Comparison of ENCODE assay signal across 8 mouse cellular contexts in genomic region chr10:80189999-80190398, GRCm38 (mm10). TPM values are rescaled to one million over a fixed set of nuclear protein-coding genes. Genes with fewer than 3 reads are reported as not detected.
DNase-seq lines count a peak whose midpoint lies in the region; ATAC-seq and TF ChIP-seq lines count a peak whose summit lies in the region.

No protein-coding gene starts in this region.

- peak overlapping the region; percentile 55 for H3K9ac ChIP-seq in kidney, embryonic 16.5 days (replicated peaks; ENCODE audit: low read length)
- peak overlapping the region; percentile 65 for H3K9ac ChIP-seq in embryonic facial prominence, embryonic 14.5 days (ENCODE audit: low read depth, low read length)
- peak overlapping the region; percentile 66 for H3K9ac ChIP-seq in limb, embryonic 11.5 days (ENCODE audit: low read length)

- H3K27me3 ChIP-seq in kidney, embryonic 16.5 days (ENCODE audit: insufficient read depth, low read length) = peaks cover 35% of the 10 kb centered on the region
- peaks cover 35% of the 10 kb centered on the region for H3K27me3 ChIP-seq in embryonic facial prominence, embryonic 14.5 days (replicated peaks; ENCODE audit: control insufficient read depth, insufficient read depth, low read length)
- peaks cover 26% of the 10 kb centered on the region for H3K27me3 ChIP-seq in limb, embryonic 11.5 days (ENCODE audit: control insufficient read depth, insufficient read depth, low read length)

- WGBS in kidney, embryonic 16.5 days = 7% methylated on average over 21 of the region's 21 CpGs
- WGBS in embryonic facial prominence, embryonic 14.5 days = 18% methylated on average over 21 of the region's 21 CpGs
- WGBS in limb, embryonic 11.5 days = 4% methylated on average over 21 of the region's 21 CpGs
- 36% methylated on average over 21 of the region's 21 CpGs for WGBS in olfactory bulb, adult 2 months

- no peak for TF ChIP-seq CTCF in olfactory bulb, adult 2 months (IDR thresholded peaks at IDR 0.05; ENCODE audit: insufficient read depth, low read depth, low read length)

- peak overlapping the region; percentile 50 for H3K4me3 ChIP-seq in kidney, embryonic 16.5 days (ENCODE audit: low read length)
- peak overlapping the region; percentile 47 for H3K4me3 ChIP-seq in embryonic facial prominence, embryonic 14.5 days (ENCODE audit: low read depth, low read length)
- peak overlapping the region; percentile 36 for H3K4me3 ChIP-seq in limb, embryonic 11.5 days (ENCODE audit: low read depth, low read length)
- peak overlapping the region; percentile 47 for H3K4me3 ChIP-seq in olfactory bulb, adult 2 months (ENCODE audit: insufficient read depth, low read depth, low read length)

- H3K4me2 ChIP-seq in kidney, embryonic 16.5 days (replicated peaks; ENCODE audit: low read depth, low read length) = peak overlapping the region; percentile 74
- peak overlapping the region; percentile 78 for H3K4me2 ChIP-seq in embryonic facial prominence, embryonic 14.5 days (ENCODE audit: low read depth, low read length)
- H3K4me2 ChIP-seq in limb, embryonic 11.5 days (ENCODE audit: low read depth, severe bottlenecking) = peak overlapping the region; percentile 70

- no peak overlapping the region for H3K27ac ChIP-seq in kidney, embryonic 16.5 days (ENCODE audit: low read length)
- H3K27ac ChIP-seq in embryonic facial prominence, embryonic 14.5 days (replicated peaks; ENCODE audit: low read depth, low read length) = no peak overlapping the region
- no peak overlapping the region for H3K27ac ChIP-seq in limb, embryonic 11.5 days (replicated peaks; ENCODE audit: low read depth, low read length)
- H3K27ac ChIP-seq in olfactory bulb, adult 2 months (ENCODE audit: insufficient read depth, low read depth, low read length) = peak overlapping the region; percentile 4; the same call in 1 of the 2 replicates

- ATAC-seq in kidney, embryonic 16.5 days (ENCODE audit: low FRiP score, low TSS enrichment) = no peak
- ATAC-seq in embryonic facial prominence, embryonic 14.5 days (ENCODE audit: low read depth) = no peak
- no peak for ATAC-seq in limb, embryonic 11.5 days (ENCODE audit: insufficient number of reproducible peaks, low FRiP score, low TSS enrichment, low read depth)

- no peak for TF ChIP-seq POLR2A in olfactory bulb, adult 2 months (IDR thresholded peaks at IDR 0.05; ENCODE audit: insufficient read depth, low read depth, low read length)

- H3K36me3 ChIP-seq in kidney, embryonic 16.5 days (ENCODE audit: insufficient read depth, low read length) = 0 out of 2 replicates have a peak, but pooled peaks cover 2% of the 10 kb centered on the region
- peaks cover 26% of the 10 kb centered on the region for H3K36me3 ChIP-seq in embryonic facial prominence, embryonic 14.5 days (ENCODE audit: control insufficient read depth, insufficient read depth, low read length)
- H3K36me3 ChIP-seq in limb, embryonic 11.5 days (ENCODE audit: control insufficient read depth, insufficient read depth, low read length) = peaks cover 12% of the 10 kb centered on the region

- H3K9me3 ChIP-seq in kidney, embryonic 16.5 days (ENCODE audit: low read length) = no peaks in the 10 kb centered on the region
- H3K9me3 ChIP-seq in embryonic facial prominence, embryonic 14.5 days (ENCODE audit: control insufficient read depth, low read length) = no peaks in the 10 kb centered on the region
- no peaks in the 10 kb centered on the region for H3K9me3 ChIP-seq in limb, embryonic 11.5 days (ENCODE audit: control insufficient read depth, low read length)

- peaks cover 12% of the 10 kb centered on the region for H3K4me1 ChIP-seq in kidney, embryonic 16.5 days (ENCODE audit: insufficient read depth, low read length)
- H3K4me1 ChIP-seq in embryonic facial prominence, embryonic 14.5 days (ENCODE audit: control insufficient read depth, insufficient read depth, low read length) = peaks cover 13% of the 10 kb centered on the region
- H3K4me1 ChIP-seq in limb, embryonic 11.5 days (ENCODE audit: control insufficient read depth, insufficient read depth, low read length) = peaks cover 20% of the 10 kb centered on the region
- H3K4me1 ChIP-seq in olfactory bulb, adult 2 months (ENCODE audit: control insufficient read depth, insufficient read depth, low read length) = peaks cover 12% of the 10 kb centered on the region; the same call in 1 of the 2 replicates

- no peak for DNase-seq in kidney, adult 11 months
- DNase-seq in embryonic facial prominence, embryonic 14.5 days (ENCODE audit: low spot score) = no peak
- DNase-seq in limb, embryonic 11.5 days (ENCODE audit: low spot score) = peak; percentile 55
- no peak for DNase-seq in layer of hippocampus, adult 11-12 months (ENCODE audit: low spot score)
- DNase-seq in T-cell, adult 2 months (ENCODE audit: low spot score) = no peak
- no peak for DNase-seq in c-Kit-positive CD71-positive TER-119-positive erythroid progenitor cells, embryonic 14.5 days (ENCODE audit: low spot score)

RNA-seq across cellular contexts. Expression of gene Efna2, which starts 10.7 kb away (rescaled TPM):
- polyA plus RNA-seq in kidney, embryonic 16.5 days (2015; fragmentation: Nextera tagmentation; extraction: Ambion mirVana) = 11.0 and 11.8 TPM in 2 replicates
- 20.9 and 23.6 TPM in 2 replicates for polyA plus RNA-seq in embryonic facial prominence, embryonic 14.5 days (2014; fragmentation: Nextera tagmentation; extraction: Ambion mirVana)
- polyA plus RNA-seq in limb, embryonic 11.5 days (2014; fragmentation: Nextera tagmentation; extraction: Ambion mirVana) = 51.3 and 54.8 TPM in 2 replicates
- polyA plus RNA-seq in olfactory bulb, adult 2 months (2012; ENCODE audit: insufficient read depth, insufficient read length, low replicate concordance, missing spikeins) = not detected in 2 replicates

RNA-seq across cellular contexts. Expression of gene 1600002K03Rik, which starts 17.3 kb away (rescaled TPM):
- polyA plus RNA-seq in kidney, embryonic 16.5 days (2015; fragmentation: Nextera tagmentation; extraction: Ambion mirVana) = 15.2 and 15.3 TPM in 2 replicates
- 11.0 and 13.1 TPM in 2 replicates for polyA plus RNA-seq in embryonic facial prominence, embryonic 14.5 days (2014; fragmentation: Nextera tagmentation; extraction: Ambion mirVana)
- 5.9 and 7.2 TPM in 2 replicates for polyA plus RNA-seq in limb, embryonic 11.5 days (2014; fragmentation: Nextera tagmentation; extraction: Ambion mirVana)
- polyA plus RNA-seq in olfactory bulb, adult 2 months (2012; ENCODE audit: insufficient read depth, insufficient read length, low replicate concordance, missing spikeins) = not detected in 2 replicates

RNA-seq across cellular contexts. Expression of gene Cirbp, which starts 24.2 kb away (rescaled TPM):
- 96.2 and 101 TPM in 2 replicates for polyA plus RNA-seq in kidney, embryonic 16.5 days (2015; fragmentation: Nextera tagmentation; extraction: Ambion mirVana)
- polyA plus RNA-seq in embryonic facial prominence, embryonic 14.5 days (2014; fragmentation: Nextera tagmentation; extraction: Ambion mirVana) = 59.7 and 88.3 TPM in 2 replicates
- polyA plus RNA-seq in limb, embryonic 11.5 days (2014; fragmentation: Nextera tagmentation; extraction: Ambion mirVana) = 67.9 and 68.1 TPM in 2 replicates
- polyA plus RNA-seq in olfactory bulb, adult 2 months (2012; ENCODE audit: insufficient read depth, insufficient read length, low replicate concordance, missing spikeins) = not detected in 2 replicates

RNA-seq across cellular contexts. Expression of gene Mum1, which starts 36.2 kb away (rescaled TPM):
- 72.2 and 74.6 TPM in 2 replicates for polyA plus RNA-seq in kidney, embryonic 16.5 days (2015; fragmentation: Nextera tagmentation; extraction: Ambion mirVana)
- polyA plus RNA-seq in embryonic facial prominence, embryonic 14.5 days (2014; fragmentation: Nextera tagmentation; extraction: Ambion mirVana) = 50.8 and 52.1 TPM in 2 replicates
- 84.6 and 87.1 TPM in 2 replicates for polyA plus RNA-seq in limb, embryonic 11.5 days (2014; fragmentation: Nextera tagmentation; extraction: Ambion mirVana)
- not detected in 2 replicates for polyA plus RNA-seq in olfactory bulb, adult 2 months (2012; ENCODE audit: insufficient read depth, insufficient read length, low replicate concordance, missing spikeins)

RNA-seq across cellular contexts. Expression of gene Midn, which starts 41.9 kb away (rescaled TPM):
- polyA plus RNA-seq in kidney, embryonic 16.5 days (2015; fragmentation: Nextera tagmentation; extraction: Ambion mirVana) = 15.9 and 16.8 TPM in 2 replicates
- 34.2 and 37.0 TPM in 2 replicates for polyA plus RNA-seq in embryonic facial prominence, embryonic 14.5 days (2014; fragmentation: Nextera tagmentation; extraction: Ambion mirVana)
- polyA plus RNA-seq in limb, embryonic 11.5 days (2014; fragmentation: Nextera tagmentation; extraction: Ambion mirVana) = 59.3 and 60.9 TPM in 2 replicates
- 128 TPM in 1 of 2 replicates, not detected in the other for polyA plus RNA-seq in olfactory bulb, adult 2 months (2012; ENCODE audit: insufficient read depth, insufficient read length, low replicate concordance, missing spikeins)

Comparison
In these comparisons a context has a peak if more than half of its experiments do, and no peak if none do; other contexts are left out.
1. RNA of gene Efna2, which starts 10.7 kb away (polyA plus RNA-seq): 51.3 to 54.8 TPM in limb, embryonic 11.5 days, 20.9 to 23.6 TPM in embryonic facial prominence, embryonic 14.5 days and 11.0 to 11.8 TPM in kidney, embryonic 16.5 days; not detected in olfactory bulb, adult 2 months; every median in the first group is over 10 times any median in the second.
2. Peak in every context shown above with its lines, with median percentiles within 50 percentile points of each other: H3K4me2 ChIP-seq, H3K4me3 ChIP-seq and H3K9ac ChIP-seq.